Mouse (Mus musculus) CH12.LX (cell line): Measurements from ENCODE around the gene Sar1b. TPM values are rescaled to one million over a fixed set of nuclear protein-coding genes. Genes with fewer than 3 reads are reported as not detected.

ENCODE experiments used
- DNase-seq: peaks from one replicate; pipeline ENCODE4 v3.0.0-alpha.2; 2013; ENCODE audit errors: extremely low read depth
- H3K27ac ChIP-seq: 2 replicates; pipeline ENCODE4 v1.5.1; 2012; ENCODE audit warnings: low read depth, mild to moderate bottlenecking, control low read depth, moderate library complexity; ENCODE audit not compliant: insufficient read depth
- H3K27me3 ChIP-seq: replicated peaks from 2 replicates; pipeline ENCODE3; 2012; ENCODE audit warnings: inconsistent platforms
- H3K36me3 ChIP-seq, 2 experiments: replicated peaks in 1 of 2; 2 replicates each; pipeline versions ENCODE3 to v1.6.1; 2012; ENCODE audit warnings: inconsistent platforms in 1 of 2, low read length in 1 of 2, mild to moderate bottlenecking in 1 of 2, mixed read lengths in 1 of 2, moderate library complexity in 1 of 2; ENCODE audit not compliant: control insufficient read depth in 1 of 2, insufficient read depth in 1 of 2
- H3K4me1 ChIP-seq, 2 experiments: 2 replicates each; pipeline ENCODE4 v1.6.1; 2012; ENCODE audit warnings: inconsistent platforms in 1 of 2, moderate library complexity in 1 of 2; ENCODE audit not compliant: insufficient read depth in 2 of 2, control insufficient read depth in 1 of 2
- H3K4me2 ChIP-seq: 2 replicates; pipeline ENCODE4 v1.6.1; 2012; ENCODE audit warnings: low read depth, mild to moderate bottlenecking, control low read depth; ENCODE audit not compliant: poor library complexity, insufficient read depth, severe bottlenecking
- H3K4me3 ChIP-seq, 3 experiments: fragments of 150-350 bp in 1 of 3; sonication (generic) in 1 of 3; replicated peaks in 1 of 3; 2 replicates each; pipeline versions ENCODE3 to v1.5.1; 2011 to 2012; ENCODE audit warnings: low read depth in 2 of 3, low read length in 2 of 3, mild to moderate bottlenecking in 2 of 3, moderate library complexity in 2 of 3, control low read depth in 1 of 3, improper control_type of control experiment in 1 of 3, inconsistent platforms in 1 of 3, mixed read lengths in 1 of 3; ENCODE audit not compliant: poor library complexity in 1 of 3
- H3K79me2 ChIP-seq: replicated peaks from 2 replicates; pipeline ENCODE4 v1.6.1; 2012; ENCODE audit warnings: mild to moderate bottlenecking, moderate library complexity; ENCODE audit not compliant: control insufficient read depth, poor library complexity, insufficient read depth, severe bottlenecking; ENCODE audit errors: extremely low read depth
- H3K9ac ChIP-seq: 2 replicates; pipeline ENCODE4 v1.6.1; 2012; ENCODE audit warnings: low read depth, mild to moderate bottlenecking, control low read depth, moderate library complexity; ENCODE audit not compliant: insufficient read depth
- H3K9me3 ChIP-seq: replicated peaks from 2 replicates; pipeline ENCODE3; 2012; ENCODE audit warnings: low read length, inconsistent platforms, mixed read lengths
- BHLHE40 ChIP-seq: IDR thresholded peaks from 2 replicates; pipeline ENCODE4 v1.6.1; 2011; ENCODE audit warnings: mild to moderate bottlenecking, low read depth, low read length, improper control_type of control experiment
- CHD1 ChIP-seq: IDR thresholded peaks from 2 replicates; pipeline ENCODE4 v1.6.1; 2012; ENCODE audit warnings: low read depth, low read length, improper control_type of control experiment, inconsistent platforms
- CHD2 ChIP-seq: IDR thresholded peaks from 2 replicates; pipeline ENCODE4 v1.6.1; 2011; ENCODE audit warnings: low read length, improper control_type of control experiment
- CTCF ChIP-seq, 2 experiments: IDR thresholded peaks in 1 of 2; conservative IDR thresholded peaks in 1 of 2; 2 replicates each; pipeline ENCODE4 v1.5.1; 2011 to 2012; ENCODE audit warnings: low read depth in 2 of 2, low read length in 2 of 2, improper control_type of control experiment in 1 of 2, inconsistent platforms in 1 of 2, mild to moderate bottlenecking in 1 of 2, moderate library complexity in 1 of 2
- ELF1 ChIP-seq: IDR thresholded peaks from 2 replicates; pipeline ENCODE4 v1.6.1; 2014; ENCODE audit warnings: low read depth, mild to moderate bottlenecking, inconsistent platforms, low read length, improper control_type of control experiment
- EP300 ChIP-seq: IDR thresholded peaks from 2 replicates; pipeline ENCODE4 v1.6.1; 2011; ENCODE audit warnings: low read length, improper control_type of control experiment
- HCFC1 ChIP-seq: IDR thresholded peaks from 2 replicates; pipeline ENCODE4 v1.6.1; 2012; ENCODE audit warnings: low read depth, mild to moderate bottlenecking, inconsistent platforms, low read length, improper control_type of control experiment
- IRF4 ChIP-seq: IDR thresholded peaks from 2 replicates; pipeline ENCODE4 v1.6.1; 2014; ENCODE audit warnings: low read depth, mild to moderate bottlenecking, inconsistent platforms, low read length, improper control_type of control experiment
- JUN ChIP-seq: IDR thresholded peaks from 2 replicates; pipeline ENCODE4 v1.6.1; 2011; ENCODE audit warnings: low read depth, mild to moderate bottlenecking, low read length, improper control_type of control experiment, moderate library complexity; ENCODE audit not compliant: insufficient read depth
- JUND ChIP-seq: conservative IDR thresholded peaks from 2 replicates; pipeline ENCODE4 v1.6.1; 2011; ENCODE audit warnings: low read depth, low read length, improper control_type of control experiment
- KAT2A ChIP-seq: IDR thresholded peaks from 2 replicates; pipeline ENCODE4 v1.6.1; 2012; ENCODE audit warnings: low read length, improper control_type of control experiment, inconsistent platforms; ENCODE audit not compliant: insufficient replicate concordance
- MAFK ChIP-seq: IDR thresholded peaks from 2 replicates; pipeline ENCODE4 v1.6.1; 2011; ENCODE audit warnings: low read length, improper control_type of control experiment; ENCODE audit not compliant: insufficient replicate concordance
- MAX ChIP-seq: IDR thresholded peaks from 2 replicates; pipeline ENCODE4 v1.6.1; 2011; ENCODE audit warnings: low read length, improper control_type of control experiment
- MAZ ChIP-seq: IDR thresholded peaks from 2 replicates; pipeline ENCODE4 v1.6.1; 2012; ENCODE audit warnings: low read depth, mild to moderate bottlenecking, inconsistent platforms, low read length, improper control_type of control experiment, moderate library complexity
- MEF2A ChIP-seq: IDR thresholded peaks from 2 replicates; pipeline ENCODE4 v1.6.1; 2014; ENCODE audit warnings: low read depth, mild to moderate bottlenecking, inconsistent platforms, low read length, improper control_type of control experiment, borderline replicate concordance
- MXI1 ChIP-seq: IDR thresholded peaks from 2 replicates; pipeline ENCODE4 v1.6.1; 2011; ENCODE audit warnings: mild to moderate bottlenecking, low read depth, low read length, improper control_type of control experiment
- MYC ChIP-seq: IDR thresholded peaks from 2 replicates; pipeline ENCODE4 v1.6.1; 2011; ENCODE audit warnings: low read depth, mild to moderate bottlenecking, improper control_type of control experiment, low read length
- NRF1 ChIP-seq: IDR thresholded peaks from 2 replicates; pipeline ENCODE4 v1.6.1; 2014; ENCODE audit warnings: low read depth, mild to moderate bottlenecking, inconsistent platforms, low read length, improper control_type of control experiment, moderate library complexity
- PAX5 ChIP-seq: IDR thresholded peaks from 2 replicates; pipeline ENCODE4 v1.6.1; 2012; ENCODE audit warnings: low read length, inconsistent platforms, mixed read lengths
- POLR2A ChIP-seq: IDR thresholded peaks from 2 replicates; pipeline ENCODE4 v1.6.1; 2011; ENCODE audit warnings: low read depth, mild to moderate bottlenecking, improper control_type of control experiment, low read length
- POLR2AphosphoS2 ChIP-seq: IDR thresholded peaks from 2 replicates; pipeline ENCODE4 v1.6.1; 2011; ENCODE audit warnings: low read depth, low read length, improper control_type of control experiment
- RAD21 ChIP-seq: IDR thresholded peaks from 2 replicates; pipeline ENCODE4 v1.6.1; 2011; ENCODE audit warnings: low read depth, mild to moderate bottlenecking, low read length, improper control_type of control experiment, moderate library complexity
- SIN3A ChIP-seq: IDR thresholded peaks from 2 replicates; pipeline ENCODE4 v1.6.1; 2012; ENCODE audit warnings: low read length, improper control_type of control experiment, inconsistent platforms
- SMC3 ChIP-seq: IDR thresholded peaks from 2 replicates; pipeline ENCODE4 v1.6.1; 2011; ENCODE audit warnings: low read depth, low read length, improper control_type of control experiment
- TBP ChIP-seq: conservative IDR thresholded peaks from 2 replicates; pipeline ENCODE4 v1.6.1; 2011; ENCODE audit warnings: low read depth, low read length, improper control_type of control experiment
- TCF12 ChIP-seq: IDR thresholded peaks from 2 replicates; pipeline ENCODE4 v1.6.1; 2014; ENCODE audit warnings: low read depth, mild to moderate bottlenecking, inconsistent platforms, low read length, improper control_type of control experiment
- USF1 ChIP-seq: IDR thresholded peaks from 2 replicates; pipeline ENCODE4 v1.6.1; 2014; ENCODE audit warnings: low read depth, mild to moderate bottlenecking, inconsistent platforms, low read length, improper control_type of control experiment
- ZC3H11A ChIP-seq: IDR thresholded peaks from 2 replicates; pipeline ENCODE4 v1.6.1; 2012; ENCODE audit warnings: low read depth, mild to moderate bottlenecking, inconsistent platforms, low read length, improper control_type of control experiment
- ZKSCAN1 ChIP-seq: IDR thresholded peaks from 2 replicates; pipeline ENCODE4 v1.6.1; 2012; ENCODE audit warnings: low read depth, inconsistent platforms, low read length, improper control_type of control experiment, borderline replicate concordance
- ZNF384 ChIP-seq: IDR thresholded peaks from 2 replicates; pipeline ENCODE4 v1.6.1; 2012; ENCODE audit warnings: low read depth, low read length, improper control_type of control experiment, inconsistent platforms
- dilution Hi-C: fragments of 300-500 bp; cut with MboI; formaldehyde crosslinking; loops from 2 replicates; pipeline ENCODE4 v1.14.3; 2020; ENCODE audit warnings: low sequenced_read_pairs; ENCODE audit not compliant: extremely low pct_unique_long_range_greater_than_20kb, extremely low pct_ligation_motif_present
- in situ Hi-C: fragments of 300-500 bp; cut with MboI; formaldehyde crosslinking; loops from 3 replicates; pipeline ENCODE4 v1.14.3; 2019; ENCODE audit warnings: low sequenced_read_pairs, low pct_ligation_motif_present, low pct_unique_long_range_greater_than_20kb, mixed read lengths
- polyA plus RNA-seq: library from polyadenylated mRNA; unstranded; fragments of >175 nt; gene quantifications from 2 replicates; pipeline ENCODE4 v1.2.1, GENCODE M21; 2012; ENCODE audit warnings: low read depth; ENCODE audit not compliant: insufficient read length
- total RNA-seq, 2 experiments: library from RNA; depleted of rRNA; stranded (reverse); fragments of 300-350 nt in 1 of 2; fragments of >200 nt in 1 of 2; gene quantifications; 2 replicates each; pipeline ENCODE4 v1.2.3; 2012 to 2014

The Sar1b gene
- total and polyA plus RNA-seq, 3 experiments, result 79.3 to 258 (median 171) TPM

- no peak overlapping the region for H3K27ac ChIP-seq
- dilution Hi-C loops, result no loop called here
- H3K4me1 ChIP-seq, result peaks cover 0 to 11% of the 10 kb centered on the region in 2 experiments; a peak in 2 of 4 replicates
- H3K36me3 ChIP-seq, result peaks cover 50 to 52% of the 10 kb centered on the region in 2 experiments
- H3K27me3 ChIP-seq, result no peaks in the 10 kb centered on the region
- H3K9ac ChIP-seq, result no peak overlapping the region
- H3K79me2 ChIP-seq, result peaks cover 16% of the 10 kb centered on the region
- no peak overlapping the region for H3K4me2 ChIP-seq
- H3K4me3 ChIP-seq, result no peak overlapping the region
- TF ChIP-seq SMC3 (no peak), NRF1 (no peak), CHD1 (no peak), KAT2A (no peak), ZNF384 (no peak), HCFC1 (no peak), JUN (no peak), ELF1 (no peak), CHD2 (0 out of 2 replicates have a peak, but pooled peaks have one; percentile 19), BHLHE40 (no peak), IRF4 (no peak), POLR2A (peak; percentile 45; the same call in 1 of the 2 replicates), POLR2AphosphoS2 (peak; percentile 88), ZKSCAN1 (no peak), ZC3H11A (no peak), MEF2A (no peak), SIN3A (no peak), PAX5 (no peak), JUND (no peak), TBP (no peak)
- in situ Hi-C loops, result no loop called here
- DNase-seq, result no peak
- peaks cover 39% of the 10 kb centered on the region for H3K9me3 ChIP-seq
Observed at GRCm38 (mm10) chr11:51812022-51812546, 48.6 kb downstream of the Sar1b start.

DNA sequence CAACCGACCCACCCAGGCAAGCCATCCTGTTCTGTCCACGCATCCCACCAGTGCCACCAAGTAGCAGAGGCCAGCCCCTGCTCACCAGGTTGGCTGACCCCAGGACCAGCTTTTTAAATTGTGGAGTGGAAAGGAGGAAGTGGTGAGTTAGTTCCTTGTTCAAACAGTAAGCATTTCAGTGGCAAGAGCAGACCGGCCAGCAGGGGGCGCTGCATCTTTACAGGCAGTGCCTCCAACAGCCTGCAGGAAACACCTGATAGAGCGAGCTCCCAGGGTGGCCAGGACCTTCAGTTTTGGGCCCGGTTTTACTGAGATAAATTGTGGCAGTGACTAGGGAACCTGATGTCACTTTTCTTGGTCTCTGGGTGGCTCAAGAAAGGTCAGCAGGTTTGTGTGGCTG, 54.3 kb downstream of the Sar1b start:
- dilution Hi-C loops (no loop called here), in situ Hi-C loops (loop anchor here (5.0 kb wide), 1 partner anchor 35 kb away; no protein-coding TSS in a partner anchor)
- Histone ChIP-seq H3K4me1 (peaks cover 47 to 60% of the 10 kb centered on the region in 2 experiments), H3K9me3 (peaks cover 30% of the 10 kb centered on the region), H3K27ac (peak overlapping the region; percentile 55), H3K4me2 (no peak overlapping the region), H3K79me2 (peaks cover 37% of the 10 kb centered on the region), H3K36me3 (peaks cover 97 to 99% of the 10 kb centered on the region in 2 experiments), H3K4me3 (no peak overlapping the region), H3K27me3 (no peaks in the 10 kb centered on the region), H3K9ac (no peak overlapping the region)
- DNase-seq, result peak; percentile 98
- TF ChIP-seq BHLHE40 (peak; percentile 44), CTCF (conservative IDR thresholded peaks at IDR 0.05 in 1 of 2, IDR thresholded peaks at IDR 0.05 in 1 of 2; ENCODE audit: low read depth in 2 of 2, low read length in 2 of 2) (peak; percentile 84 to 98), MXI1 (peak; percentile 68; the same call in 1 of the 2 replicates), NRF1 (0 out of 2 replicates have a peak, but pooled peaks have one; percentile 12), MAX (peak; percentile 31; the same call in 1 of the 2 replicates), TCF12 (peak; percentile 52; the same call in 1 of the 2 replicates), ZC3H11A (peak; percentile 63), MEF2A (peak; percentile 76; the same call in 1 of the 2 replicates), JUN (no peak), MAZ (peak; percentile 73), EP300 (peak; percentile 65), USF1 (no peak), MAFK (no peak), MYC (no peak), ELF1 (peak; percentile 84), RAD21 (peak; percentile 91), TBP (no peak), SMC3 (peak; percentile 96), IRF4 (peak; percentile 80; the same call in 1 of the 2 replicates), CHD1 (no peak), KAT2A (no peak), ZKSCAN1 (no peak), POLR2A (no peak), ZNF384 (peak; percentile 52; the same call in 1 of the 2 replicates)
